Mouse (Mus musculus) megakaryocyte, embryonic 14.5 days (primary cell): Measurements from ENCODE around the gene Mgarp.

ENCODE experiments used
- FLI1 ChIP-seq: IDR thresholded peaks from 2 replicates; pipeline ENCODE4 v1.6.1; 2012; ENCODE audit warnings: low read length, inconsistent platforms, mixed read lengths
- GATA1 ChIP-seq: IDR thresholded peaks from 3 replicates; pipeline ENCODE4 v1.6.1; 2012; ENCODE audit warnings: mixed read lengths, low read length, inconsistent platforms, borderline replicate concordance

GRCm38 (mm10) chr3:51375307-51376265, 21.0 kb downstream of the Mgarp start:
- TF ChIP-seq GATA1 (no peak), FLI1 (no peak)
